Mouse (Mus musculus): ENCODE data around the gene Mpig6b.

The Mpig6b gene

DNA sequence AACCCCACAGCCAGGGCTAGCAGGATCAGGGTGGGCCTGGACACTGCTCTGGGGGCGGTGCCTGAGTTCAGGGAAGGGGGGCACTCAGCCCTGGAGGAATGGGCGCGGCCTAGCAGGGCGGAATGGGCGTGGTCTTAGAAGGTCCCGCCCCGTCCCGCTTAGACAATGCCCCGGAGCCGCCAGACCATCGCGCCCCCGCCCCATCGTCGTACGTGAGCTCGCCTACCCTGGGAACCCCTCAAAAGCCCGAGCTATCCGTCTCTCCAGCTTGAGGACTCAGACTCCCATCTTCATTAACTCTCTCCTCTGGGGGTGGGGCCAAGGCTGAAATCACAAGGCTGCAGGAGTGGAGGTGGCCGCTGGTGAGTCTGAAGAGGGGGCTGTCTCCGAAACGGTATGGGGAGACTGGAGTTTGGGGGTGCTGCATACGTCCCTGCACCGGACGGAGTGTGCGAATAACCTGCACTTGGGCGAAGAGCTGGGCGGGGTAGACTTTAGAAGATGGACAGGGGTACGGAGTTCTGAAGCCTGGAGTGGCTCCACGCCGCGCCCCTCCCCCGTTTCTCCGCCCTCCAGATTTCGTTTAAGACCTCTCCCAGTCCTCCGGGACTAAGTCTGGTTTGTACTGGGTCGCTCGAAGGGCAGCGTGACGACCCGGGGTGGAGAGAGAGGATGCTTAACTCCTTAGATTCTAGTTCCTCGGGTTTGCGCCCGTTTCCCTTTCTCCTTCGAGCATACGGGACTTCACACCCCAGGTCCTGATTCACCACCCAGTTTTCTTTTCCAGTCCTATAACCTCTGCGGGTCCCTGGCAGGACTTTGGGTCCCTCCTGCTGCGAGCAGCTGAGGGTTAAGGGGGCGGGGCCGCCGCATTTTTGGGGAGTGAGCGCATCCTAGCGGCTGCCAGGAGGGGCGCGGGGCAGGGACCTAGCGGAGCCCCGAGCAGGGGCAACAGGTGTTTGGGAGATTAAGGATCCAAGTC is 6.8 kb downstream of the Mpig6b start, which contains the start of gene Ddah2:
TSS of gene Ddah2 (plus strand) at position 125 of the 982 bp plus-strand sequence.
- peak; percentile 88 to 92 for DNase-seq

DNA sequence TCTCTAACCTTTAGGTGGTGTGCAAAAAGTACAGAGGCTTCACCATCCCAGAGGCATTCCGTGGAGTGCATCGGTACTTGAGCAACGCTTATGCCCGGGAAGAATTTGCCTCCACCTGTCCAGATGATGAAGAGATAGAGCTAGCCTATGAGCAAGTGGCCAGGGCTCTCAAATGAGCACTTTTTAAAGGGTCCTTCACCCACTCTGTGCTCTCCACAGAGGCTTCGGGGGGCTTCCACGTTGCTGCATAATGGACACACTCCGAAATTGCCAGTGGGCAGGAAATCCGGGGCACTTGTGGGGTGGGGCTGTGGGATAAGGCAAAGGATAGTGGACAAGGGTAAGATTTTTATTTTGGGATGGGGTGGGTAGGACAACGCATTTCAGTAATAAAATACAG is 7.7 kb downstream of the Mpig6b start:
- no peak for DNase-seq

DNA sequence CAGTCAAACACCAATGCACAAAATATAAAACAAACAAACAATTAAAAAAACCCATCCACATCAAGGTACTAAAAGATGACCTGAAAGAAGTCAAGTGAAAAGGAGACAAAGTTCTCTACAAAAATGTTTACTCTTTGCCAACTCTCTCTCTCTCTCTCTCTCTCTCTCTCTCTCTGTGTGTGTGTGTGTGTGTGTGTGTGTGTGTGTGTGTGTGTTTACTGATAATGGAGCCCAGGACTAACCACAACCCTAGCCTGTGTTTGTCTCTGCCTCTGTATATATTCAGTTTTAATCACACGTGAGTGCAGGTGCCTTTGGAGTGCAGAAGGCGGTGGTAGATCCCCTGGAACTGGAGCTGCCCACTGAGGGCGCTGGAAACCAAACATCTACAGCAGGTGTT is 8.9 kb downstream of the Mpig6b start:
- no peak for DNase-seq

DNA sequence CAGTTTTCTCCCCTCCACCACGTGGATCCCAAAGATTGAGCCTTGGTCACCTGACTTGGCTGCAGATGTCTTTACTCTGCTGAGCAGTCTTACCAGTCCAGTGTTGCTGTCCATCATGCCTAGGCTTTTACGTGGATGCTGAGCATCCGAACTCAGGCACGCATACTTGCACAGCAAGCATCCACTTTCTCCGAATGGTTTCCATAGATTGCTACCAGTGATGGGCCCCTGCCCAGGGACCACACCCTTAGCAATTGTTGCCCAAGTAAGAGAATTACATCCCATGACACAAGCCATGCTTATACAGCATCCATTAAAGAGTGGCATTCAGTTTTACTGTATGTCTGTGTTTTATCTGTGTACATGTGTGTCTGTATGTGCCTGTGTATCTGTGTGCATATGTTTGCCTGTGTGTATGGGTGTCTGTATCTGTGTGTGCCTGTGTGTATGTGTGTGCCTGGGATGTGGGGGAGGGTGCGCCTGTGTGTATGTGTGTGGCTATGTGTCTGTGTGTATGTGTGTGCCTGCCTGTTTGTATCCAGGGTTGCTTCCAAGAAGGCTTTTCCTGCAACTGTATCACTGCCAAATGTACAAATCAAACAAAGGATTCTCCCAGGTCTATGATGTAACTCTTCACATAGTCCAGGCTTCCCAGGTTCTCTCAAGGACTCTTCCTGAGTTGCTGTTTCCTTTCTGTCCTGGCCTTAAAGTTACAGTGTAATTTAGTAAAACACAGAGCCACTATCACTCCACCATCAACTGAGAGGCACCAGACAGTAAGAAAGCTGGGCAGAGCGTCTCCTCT is 10.1 kb downstream of the Mpig6b start:
- DNase-seq = no peak

DNA sequence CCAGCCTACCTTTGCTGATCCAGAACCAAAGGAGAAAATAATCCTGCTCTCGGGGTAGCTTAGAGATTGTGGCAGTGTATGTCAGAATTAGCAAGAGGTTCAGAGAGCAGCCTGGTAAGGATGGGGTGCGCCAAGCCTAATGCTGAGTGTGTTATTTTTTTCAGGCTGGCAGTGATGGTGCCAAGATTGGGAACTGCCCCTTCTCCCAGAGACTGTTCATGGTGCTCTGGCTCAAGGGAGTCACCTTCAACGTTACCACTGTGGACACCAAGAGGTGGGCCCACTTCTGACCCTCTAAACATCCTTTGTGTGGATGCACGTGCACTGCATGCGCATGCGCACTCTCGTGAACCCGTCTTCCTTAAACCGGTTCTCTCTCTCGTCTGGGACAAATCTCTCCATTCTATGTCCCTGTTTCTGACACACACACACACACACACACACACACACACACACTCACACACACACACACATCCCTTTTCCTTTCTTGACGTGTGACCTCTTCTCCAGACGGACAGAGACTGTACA is 13.6 kb downstream of the Mpig6b start:
- DNase-seq = no peak

DNA sequence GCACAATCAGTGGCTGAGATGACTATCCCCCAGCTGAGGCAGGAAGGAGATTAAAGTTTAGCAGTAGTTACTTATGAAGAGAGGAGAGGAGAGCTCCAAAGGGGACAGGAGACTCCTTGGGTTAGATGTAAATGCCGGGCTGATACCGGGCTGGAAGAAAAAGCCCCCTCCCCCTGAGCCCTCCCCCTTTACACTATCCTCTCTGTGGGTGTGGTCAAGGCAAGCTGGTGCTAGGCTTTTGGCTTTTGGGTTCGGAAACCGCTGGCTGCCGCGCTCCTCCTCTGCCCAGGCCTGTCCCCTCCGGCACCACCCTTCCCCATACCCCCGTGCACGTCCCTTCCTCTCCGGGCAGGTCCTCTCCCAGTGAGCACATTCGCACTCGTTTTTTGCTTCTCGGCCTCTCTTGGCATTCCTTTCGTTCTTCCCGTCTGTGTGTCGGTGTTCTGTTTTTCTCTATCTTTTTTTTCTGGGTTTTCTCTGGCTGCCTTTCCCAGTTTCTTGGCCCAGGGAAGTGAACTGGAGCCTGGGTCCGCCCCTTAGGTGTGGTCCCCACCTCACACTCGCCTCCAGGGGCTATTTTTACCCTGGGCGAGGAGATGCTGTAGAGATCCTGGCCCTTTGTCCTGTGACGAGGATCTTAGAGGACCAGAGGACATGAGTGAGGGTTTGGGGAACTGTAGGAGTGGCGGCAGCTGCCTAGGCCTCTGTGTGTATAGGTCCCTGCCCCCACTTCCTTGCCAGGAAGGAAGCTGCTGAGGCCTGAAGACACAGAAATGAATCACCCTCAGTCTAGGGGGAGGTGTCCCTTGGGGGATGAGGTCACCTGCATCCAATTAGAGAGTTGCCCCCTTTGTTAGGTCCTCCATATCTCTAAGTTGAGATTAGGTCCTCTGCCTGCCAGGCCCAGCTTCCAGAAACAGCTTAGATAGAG is 14.6 kb downstream of the Mpig6b start:
- peak; percentile 86 to 90 for DNase-seq

DNA sequence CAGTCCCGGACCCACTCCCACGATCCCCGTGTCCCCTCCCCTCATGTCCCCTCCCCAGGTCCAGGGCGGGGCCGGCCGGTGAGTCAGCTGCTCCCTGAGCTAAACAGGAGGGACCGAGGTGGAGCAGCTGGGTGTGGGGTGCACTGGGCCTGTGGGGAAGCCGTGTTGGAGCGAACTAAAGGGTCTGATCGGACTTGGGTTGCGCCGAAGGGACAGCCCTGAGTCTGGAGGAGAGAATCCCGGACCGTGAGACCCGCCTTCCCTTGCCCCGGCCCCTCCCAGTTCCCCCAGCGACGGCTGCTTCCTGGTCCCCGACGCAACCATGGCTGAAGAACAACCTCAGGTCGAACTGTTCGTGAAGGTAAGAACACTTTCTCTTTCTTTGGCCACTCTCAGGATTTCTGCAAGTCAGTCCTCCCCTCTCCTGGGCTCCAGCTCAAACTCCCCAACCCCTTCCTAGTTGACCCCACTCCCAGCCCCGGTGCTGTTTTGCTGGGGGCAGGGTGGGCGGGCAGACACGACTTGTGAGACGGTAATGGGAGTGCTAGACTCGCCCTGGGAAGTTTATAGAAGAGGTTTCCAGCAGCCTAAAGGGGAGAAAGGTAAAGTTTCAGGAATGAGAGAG is 15.7 kb downstream of the Mpig6b start:
- DNase-seq = peak; percentile 88

DNA sequence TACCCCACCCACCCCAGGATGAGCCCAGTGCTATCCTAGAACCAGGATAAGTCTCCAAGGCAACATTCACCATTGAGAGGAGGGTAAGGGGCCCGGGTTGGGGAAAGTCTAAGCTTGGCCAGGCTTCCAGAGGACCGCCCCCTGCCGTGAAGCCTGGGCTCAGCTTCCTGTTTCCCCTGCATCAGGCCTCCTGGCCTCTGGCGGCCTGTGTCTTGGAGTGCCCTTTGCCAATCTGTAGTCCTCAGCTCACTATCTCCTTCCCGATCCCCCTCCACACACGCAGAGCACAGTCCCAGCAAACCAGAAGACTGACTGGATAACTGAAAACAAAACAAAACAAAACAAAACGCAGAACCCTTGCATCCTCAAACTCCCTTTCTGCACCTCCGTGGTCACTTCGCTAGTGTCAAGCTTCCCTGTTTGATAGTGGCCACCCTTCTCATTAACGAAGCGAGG is 16.4 kb downstream of the Mpig6b start, which contains the start of gene Clic1:
TSS of gene Clic1 (plus strand) at position 406 of the 456 bp plus-strand sequence.
- DNase-seq = peak; percentile 60 to 70

DNA sequence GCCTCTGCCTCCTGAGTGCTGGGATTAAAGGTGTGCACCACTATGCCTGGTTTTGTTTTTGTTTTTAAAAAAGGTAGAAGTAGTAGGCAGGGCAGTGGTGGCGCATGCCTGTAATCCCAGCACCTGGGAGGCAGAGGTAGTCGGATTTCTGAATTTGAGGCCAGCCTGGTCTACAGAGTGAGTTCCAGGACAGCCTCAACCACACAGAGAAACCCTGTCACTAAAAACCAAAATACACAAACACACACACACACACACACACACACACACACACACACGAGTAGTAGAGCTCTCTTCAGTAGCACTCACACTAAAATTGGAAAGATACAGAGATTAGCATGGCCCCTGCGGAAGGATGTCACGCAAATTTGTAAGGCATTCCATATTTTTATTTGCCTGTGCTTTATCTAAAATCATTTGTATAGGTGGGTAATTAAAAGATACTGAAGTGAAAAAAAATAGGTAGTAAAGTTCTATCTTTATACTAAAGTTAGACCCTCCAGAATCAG is 17.0 kb downstream of the Mpig6b start:
- no peak for DNase-seq

DNA sequence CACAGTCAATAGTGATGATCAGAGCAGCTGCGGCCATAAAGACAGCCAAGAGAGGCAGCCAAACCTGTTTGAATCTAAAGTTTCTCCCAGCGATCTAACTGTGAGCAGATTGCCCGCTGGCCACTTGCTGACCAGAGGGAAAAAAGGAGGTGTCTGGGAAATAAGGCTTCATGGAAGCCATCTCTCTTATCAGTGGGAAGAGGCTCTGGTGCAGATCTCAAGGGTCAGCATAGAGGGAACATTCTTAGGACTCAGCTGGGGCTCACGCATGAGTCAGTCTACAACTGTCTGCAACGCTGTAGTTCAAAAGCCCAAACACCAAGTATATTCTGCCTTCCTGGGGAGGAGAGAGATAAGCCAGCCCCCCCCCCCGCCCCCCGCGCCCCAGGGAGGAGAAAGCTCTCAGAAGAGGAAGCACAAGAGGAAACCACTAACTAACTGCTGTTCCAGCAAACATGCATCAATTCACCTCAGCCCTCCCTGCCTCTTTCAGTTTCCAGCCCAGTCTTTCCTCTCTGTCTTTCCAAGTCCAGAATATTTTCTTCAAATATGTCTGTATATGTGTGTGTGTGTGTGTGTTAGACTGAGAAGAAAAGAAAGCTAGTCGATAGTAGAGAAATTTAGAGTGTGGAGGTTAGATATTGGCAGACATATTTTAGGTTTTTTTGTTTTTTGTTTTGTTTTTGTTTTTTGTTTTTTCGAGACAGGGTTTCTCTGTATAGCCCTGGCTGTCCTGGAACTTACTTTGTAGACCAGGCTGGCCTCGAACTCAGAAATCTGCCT is 17.6 kb downstream of the Mpig6b start:
- no peak for DNase-seq

DNA sequence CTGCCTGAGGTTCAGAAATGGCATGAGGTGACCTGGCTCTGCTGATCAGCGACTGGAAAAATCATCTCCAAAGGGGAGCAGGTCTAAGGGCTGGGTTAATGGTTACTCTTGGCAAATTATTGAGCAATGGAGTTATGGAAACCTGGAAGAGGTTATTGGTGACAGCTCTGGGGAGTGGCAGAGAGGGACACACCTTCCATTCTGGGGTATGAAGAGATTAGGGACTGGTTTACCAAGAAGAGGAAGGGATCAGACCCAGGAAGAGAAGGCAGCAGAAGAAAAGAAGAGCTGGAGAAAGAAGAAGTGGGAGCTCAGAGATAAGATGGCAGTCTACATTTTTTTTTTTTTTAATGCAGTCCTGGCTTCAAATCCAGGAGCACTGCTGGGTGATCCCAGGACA is 18.3 kb downstream of the Mpig6b start:
- DNase-seq = peak in 1 of 2 experiments; percentile 54

DNA sequence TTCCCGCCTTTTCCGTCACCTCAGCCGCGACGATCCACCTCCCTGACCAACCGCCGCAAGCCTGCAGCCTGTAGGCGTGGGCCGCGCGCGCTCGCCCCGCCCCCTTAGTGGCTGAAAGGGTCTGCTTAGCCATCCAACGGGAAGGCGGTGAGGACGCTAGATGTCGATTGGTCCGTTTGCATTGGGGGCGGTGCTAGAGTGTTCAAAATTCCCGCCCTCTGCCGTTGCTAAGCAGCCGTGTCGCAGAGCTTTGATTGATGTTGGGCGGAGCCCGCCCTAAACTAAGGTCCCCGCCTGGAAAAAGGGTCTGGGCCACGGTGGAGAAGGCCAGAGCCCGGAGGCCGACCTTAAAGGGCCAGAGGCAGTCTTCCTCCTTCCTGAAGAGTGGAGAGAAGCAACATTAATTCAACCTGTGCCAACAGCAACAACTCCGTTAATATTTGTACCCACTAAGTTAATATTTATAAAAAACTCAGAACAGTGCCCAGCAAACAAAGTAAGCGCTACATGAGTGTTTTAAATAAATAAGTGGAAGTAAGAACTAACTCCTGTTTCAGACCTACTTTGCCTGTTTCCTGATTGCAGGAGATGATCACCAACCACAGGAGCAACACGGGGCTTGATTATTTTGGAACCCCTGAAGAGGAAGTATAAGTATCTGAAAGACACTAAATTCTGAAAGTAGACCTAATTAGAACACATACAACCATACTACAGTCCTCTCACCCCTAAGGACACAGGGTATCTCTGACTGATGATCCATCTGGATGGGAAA is 19.1 kb downstream of the Mpig6b start, which contains the start of gene Msh5:
TSS of gene Msh5 (minus strand) at position 65 of the 775 bp plus-strand sequence.
- peak; percentile 99 for DNase-seq

DNA sequence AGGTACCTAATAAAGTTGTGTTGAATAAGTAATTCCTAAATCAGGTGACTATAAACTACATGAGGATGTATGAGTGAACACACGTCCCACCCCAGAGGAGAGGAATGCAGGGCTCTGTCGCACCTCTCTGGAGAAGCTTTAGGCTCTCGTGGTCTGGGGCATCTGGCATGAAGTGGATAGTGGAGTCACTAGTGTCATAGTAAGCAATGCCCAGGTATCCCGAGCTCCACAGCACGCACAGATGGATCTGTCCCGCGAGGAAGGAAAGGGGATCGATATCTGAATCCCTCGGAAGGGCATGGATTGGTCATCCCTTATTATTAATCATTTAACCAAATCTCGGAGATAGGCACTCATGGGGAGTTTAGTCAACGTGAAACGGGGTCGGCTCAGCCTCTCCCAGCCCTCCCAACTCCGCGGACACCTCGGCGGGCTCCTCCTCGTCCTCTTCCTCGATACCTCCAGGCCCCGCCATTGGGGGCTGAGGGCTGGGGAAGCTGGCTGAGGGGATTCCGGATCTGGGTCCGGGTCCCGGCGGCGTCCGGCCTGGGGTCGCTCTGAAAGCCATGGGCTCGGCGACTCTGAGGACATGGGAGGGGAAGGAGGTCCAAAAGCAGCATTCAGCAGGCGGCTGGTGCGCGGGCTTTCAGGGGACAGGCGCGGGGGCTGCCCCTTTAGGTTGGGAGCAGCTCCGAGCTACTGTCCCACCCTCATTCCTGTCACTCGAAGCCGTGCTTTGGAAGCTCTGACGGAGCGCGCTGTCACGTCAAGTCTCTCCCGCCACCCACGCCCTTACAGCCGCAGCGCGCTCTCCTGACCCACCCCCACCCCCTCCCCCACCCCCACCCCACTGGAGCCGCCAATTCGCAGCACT is 19.9 kb downstream of the Mpig6b start:
- DNase-seq = no peak

DNA sequence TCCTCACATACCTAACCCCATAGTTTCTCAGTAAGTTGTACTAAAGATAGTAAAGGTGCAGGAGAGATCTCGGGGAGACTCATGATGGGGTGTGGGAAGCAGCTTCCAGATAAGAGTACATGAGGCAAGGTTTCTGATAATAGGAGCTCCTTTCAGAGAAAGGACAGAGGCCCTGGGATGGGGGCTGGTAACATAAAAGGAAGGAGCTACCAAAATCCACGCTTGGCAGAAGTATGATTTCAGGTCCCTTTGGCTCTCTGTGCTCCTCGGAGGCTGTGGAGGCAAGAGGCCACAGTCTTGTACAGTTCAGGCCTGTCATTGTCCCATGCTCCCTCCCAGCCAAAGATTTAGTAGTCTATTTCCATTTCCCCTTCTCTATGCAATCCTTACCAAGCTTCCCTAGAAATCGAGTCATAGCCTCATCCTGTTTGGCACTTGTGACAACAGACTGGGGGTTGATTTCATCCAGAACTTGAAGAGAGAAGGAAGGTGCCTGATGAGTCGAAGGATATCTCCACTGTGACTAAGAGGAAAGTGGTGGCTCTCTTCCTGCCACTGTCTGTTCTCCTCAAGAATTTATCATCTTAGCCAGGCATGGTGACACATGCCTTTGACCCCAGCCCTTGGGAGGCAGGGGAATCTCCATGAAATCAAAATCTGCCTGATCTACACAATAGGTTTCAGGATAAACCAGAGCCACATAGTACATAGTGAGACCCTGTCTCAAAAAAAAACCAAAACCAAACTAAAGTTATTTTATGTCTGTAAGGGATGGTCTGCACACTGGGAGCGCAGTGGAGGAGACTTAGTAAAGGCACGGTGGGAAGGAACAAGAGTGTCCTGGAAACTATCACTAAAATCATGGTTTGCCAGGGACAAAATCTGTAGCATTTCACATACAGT is 20.8 kb downstream of the Mpig6b start:
- no peak for DNase-seq

DNA sequence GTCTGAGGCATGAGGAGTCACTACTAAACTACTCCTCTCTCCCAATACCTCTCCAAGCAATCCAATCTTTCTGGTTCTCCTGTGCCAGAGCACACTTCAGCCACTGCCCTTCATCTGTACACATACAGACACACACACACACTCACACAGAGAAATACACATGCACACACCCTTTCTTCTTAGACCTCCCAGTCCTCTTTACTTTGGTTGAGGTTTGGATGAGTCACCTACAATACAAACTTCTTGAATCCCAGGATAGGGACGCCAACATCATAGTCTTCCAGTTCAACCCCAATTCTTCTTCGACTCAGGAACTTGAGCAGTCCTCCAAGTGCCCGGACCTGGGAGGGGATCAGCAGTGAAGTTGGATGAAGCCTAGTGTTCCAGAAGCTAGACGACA is 22.2 kb downstream of the Mpig6b start:
- DNase-seq = no peak

DNA sequence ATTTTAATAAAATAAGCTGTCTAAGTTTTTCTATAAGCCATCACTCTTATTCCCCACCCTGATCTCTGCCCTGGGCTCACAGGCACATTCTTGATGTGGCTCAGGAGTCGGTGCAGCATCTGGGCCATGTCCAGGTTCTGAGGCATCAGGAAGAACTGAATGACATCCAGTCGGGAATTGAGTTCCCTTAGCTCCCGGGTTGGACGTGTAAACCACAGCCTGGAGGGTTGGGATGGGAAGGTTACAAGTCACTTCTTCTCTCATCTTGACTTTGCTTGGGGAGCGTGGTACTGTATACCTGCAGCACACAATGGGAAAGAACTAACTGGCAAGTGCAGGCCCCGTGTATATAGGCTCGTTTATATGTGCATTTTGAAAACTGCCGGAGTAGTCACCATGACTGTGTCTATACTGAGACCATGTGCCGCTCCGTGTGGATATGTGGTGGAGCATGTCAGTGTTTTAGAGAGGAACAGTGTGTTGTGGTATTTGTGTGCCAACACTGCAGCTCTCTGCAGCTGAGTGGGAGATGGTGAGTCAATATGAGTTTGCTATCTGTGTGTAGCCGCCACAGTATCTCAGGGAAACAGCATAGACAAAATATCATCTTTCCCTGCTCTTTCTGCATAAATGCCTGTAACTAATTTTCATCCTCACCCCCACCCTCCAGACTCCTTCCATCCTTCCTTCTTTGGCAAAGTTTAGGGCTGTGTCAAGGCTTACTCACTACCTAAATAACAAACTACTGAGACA is 26.7 kb downstream of the Mpig6b start:
- DNase-seq = no peak

DNA sequence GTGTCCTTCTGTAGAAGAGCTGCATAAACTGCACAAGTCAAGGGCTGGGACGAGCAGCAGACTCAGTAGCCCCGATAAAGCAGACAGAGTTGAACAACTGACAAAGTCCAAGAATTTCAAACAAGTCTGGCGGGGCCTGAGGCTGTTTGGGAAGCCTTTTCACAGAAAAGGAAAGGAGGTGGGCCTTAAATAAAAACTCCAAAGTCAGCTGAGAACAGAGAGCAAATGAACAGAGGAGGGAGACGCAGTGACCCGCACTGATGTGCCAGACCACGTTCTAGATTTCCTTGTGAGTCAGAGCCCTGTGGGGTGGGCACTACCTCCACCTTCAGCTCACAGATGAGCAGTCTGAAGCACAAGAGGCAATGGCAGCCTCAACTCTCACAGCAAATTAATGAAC is 31.1 kb downstream of the Mpig6b start:
- DNase-seq = no peak

All from lung, adult 18-20 months (tissue).